Mouse (Mus musculus) neural tube, embryonic 12.5 days (tissue): ENCODE data around the gene Sec31b. TPM values are rescaled to one million over a fixed set of nuclear protein-coding genes. Genes with fewer than 3 reads are reported as not detected.

Experiments used
- ATAC-seq: fragments of 200-750 bp; cut with Nextera tagmentation; 2 replicates; pipeline ENCODE4 v1.8.0; 2017; ENCODE audit warnings: low read depth, mild to moderate bottlenecking, moderate TSS enrichment, moderate library complexity; ENCODE audit not compliant: low FRiP score
- H3K27ac ChIP-seq: fragments of 300-500 bp; sonication (generic); 2 replicates; pipeline ENCODE4 v1.5.1; 2016
- H3K27me3 ChIP-seq: fragments of 300-500 bp; sonication (generic); replicated peaks from 2 replicates; pipeline ENCODE4 v1.6.1; 2016; ENCODE audit warnings: mild to moderate bottlenecking
- H3K36me3 ChIP-seq: fragments of 300-500 bp; sonication (generic); 2 replicates; pipeline ENCODE4 v1.6.1; 2016; ENCODE audit warnings: mild to moderate bottlenecking
- H3K4me1 ChIP-seq: fragments of 300-500 bp; sonication (generic); 2 replicates; pipeline ENCODE4 v1.6.1; 2016
- H3K4me2 ChIP-seq: fragments of 300-500 bp; sonication (generic); replicated peaks from 2 replicates; pipeline ENCODE4 v1.6.1; 2016; ENCODE audit warnings: mild to moderate bottlenecking
- H3K4me3 ChIP-seq: fragments of 300-500 bp; sonication (generic); 2 replicates; pipeline ENCODE4 v1.5.1; 2016
- H3K9ac ChIP-seq: fragments of 300-500 bp; sonication (generic); 2 replicates; pipeline ENCODE4 v1.6.1; 2016; ENCODE audit warnings: mild to moderate bottlenecking
- H3K9me3 ChIP-seq: fragments of 300-500 bp; sonication (generic); 2 replicates; pipeline ENCODE4 v1.6.1; 2016; ENCODE audit warnings: mild to moderate bottlenecking
- WGBS: fragments of 180-500 bp; shearing (Covaris S2); methylation state at CpG from one replicate; pipeline ENCODE4 v1.1.7; 2016; 5-methylcytosine and 5-hydroxymethylcytosine counted together
- polyA plus RNA-seq: library from polyadenylated mRNA; unstranded; fragments of >200 nt; fragmentation: Nextera tagmentation; extraction: Ambion mirVana; gene quantifications from 2 replicates; pipeline ENCODE4 v1.2.1, GENCODE M21; 2016

The Sec31b gene
- 0.40 and 0.43 TPM in 2 replicates for polyA plus RNA-seq

DNA sequence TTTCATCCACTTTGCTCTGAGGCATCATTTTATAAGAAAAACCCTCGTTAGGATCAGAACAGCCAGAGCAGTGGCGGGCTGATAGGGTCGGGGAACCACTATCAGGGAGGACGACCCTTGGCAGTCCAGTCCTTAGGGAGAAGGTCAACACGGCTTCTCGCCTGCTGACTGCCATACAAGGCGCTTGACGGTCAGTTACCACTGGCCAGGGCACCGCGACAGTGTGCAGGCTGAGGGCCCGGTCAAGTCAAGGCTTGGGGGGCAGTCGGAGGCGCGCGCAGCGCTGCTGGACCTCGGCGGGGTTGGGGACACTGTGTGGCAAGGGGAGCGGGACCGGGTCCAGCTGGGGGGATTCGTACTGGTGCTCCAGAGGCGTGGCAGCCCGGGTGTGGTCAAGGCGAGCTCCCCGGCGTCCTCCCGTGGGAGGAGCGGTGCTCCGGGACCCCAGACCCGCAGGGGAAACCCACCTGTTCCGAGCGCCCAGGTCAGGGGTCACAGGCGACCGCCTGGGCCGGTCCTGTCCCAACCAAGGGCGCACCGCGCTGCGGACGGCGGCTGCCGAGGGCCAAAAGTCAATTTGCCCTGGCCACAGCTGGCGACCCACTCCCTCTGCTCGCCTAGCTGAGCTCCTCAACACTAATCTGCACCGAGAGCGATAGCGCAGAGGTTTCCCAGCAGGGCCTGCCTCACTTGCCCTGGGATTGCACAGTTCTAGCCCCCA is at the start of gene Sec31b:
Gene Sec31b (minus strand): TSS at position 544 of the 721 bp plus-strand sequence.
- WGBS: 1% methylated on average over 47 of the region's 47 CpGs
- peak within 1 kb of the TSS; percentile 89 for H3K4me2 ChIP-seq
- peak within 1 kb of the TSS; percentile 48 for H3K4me3 ChIP-seq
- no peaks in the 10 kb centered on the region; the same call in 1 of the 2 replicates for H3K27me3 ChIP-seq
- H3K36me3 ChIP-seq: peaks cover 27% of the 10 kb centered on the region
- peaks cover 10% of the 10 kb centered on the region; the same call in 1 of the 2 replicates for H3K9me3 ChIP-seq
- H3K27ac ChIP-seq: no peak within 1 kb of the TSS
- ATAC-seq: peak; percentile 53
- H3K9ac ChIP-seq: peak within 1 kb of the TSS; percentile 61
- H3K4me1 ChIP-seq: peaks cover 6% of the 10 kb centered on the region

DNA sequence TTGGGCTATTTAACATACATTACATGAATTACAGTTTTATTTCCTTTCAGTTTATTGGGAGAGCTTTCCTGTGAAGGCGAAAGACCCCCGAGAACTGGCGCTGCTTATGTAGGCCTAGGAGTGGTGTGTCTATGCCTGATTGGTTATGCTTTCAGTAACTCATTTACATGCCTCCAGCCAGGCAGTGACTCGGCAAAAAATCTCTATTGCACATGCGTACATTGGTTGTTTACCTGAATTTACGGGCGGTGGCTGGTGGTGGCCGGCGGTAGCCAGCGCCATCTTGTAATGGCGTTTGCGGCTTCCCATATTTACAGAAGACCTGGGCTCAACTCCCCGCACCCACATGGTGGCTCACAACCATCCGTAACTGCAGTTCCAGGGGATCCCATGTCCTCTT is 48.5 kb upstream of the Sec31b start:
- 96% methylated on average over 14 of the region's 14 CpGs for WGBS
- Histone ChIP-seq H3K4me1 (peaks cover 6% of the 10 kb centered on the region; the same call in 1 of the 2 replicates), H3K4me2 (no peak overlapping the region), H3K9me3 (no peaks in the 10 kb centered on the region), H3K9ac (no peak overlapping the region), H3K27ac (no peak overlapping the region), H3K4me3 (no peak overlapping the region), H3K36me3 (no peaks in the 10 kb centered on the region), H3K27me3 (no peaks in the 10 kb centered on the region)
- ATAC-seq: no peak

DNA sequence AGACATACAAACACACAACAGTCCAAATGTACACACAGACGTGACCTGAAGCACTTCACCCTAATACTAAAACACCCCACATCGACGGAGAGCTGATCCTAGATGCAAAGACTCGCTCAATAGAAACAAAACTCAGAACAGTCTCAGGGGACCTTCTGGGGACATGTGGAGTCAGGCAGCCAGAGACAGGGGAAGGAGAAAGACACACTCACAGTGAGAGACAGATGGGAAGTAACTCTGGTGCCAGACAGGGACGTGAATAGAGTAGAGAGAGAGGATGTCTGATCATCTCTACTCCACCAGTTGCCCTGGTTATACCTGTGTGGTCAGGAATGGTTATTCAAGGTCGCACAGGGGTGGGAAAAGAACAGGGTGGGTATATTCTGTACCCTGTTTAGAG is 46.0 kb upstream of the Sec31b start:
- H3K4me3 ChIP-seq: no peak overlapping the region
- H3K9me3 ChIP-seq: no peaks in the 10 kb centered on the region
- ATAC-seq: no peak
- no peaks in the 10 kb centered on the region for H3K36me3 ChIP-seq
- H3K4me1 ChIP-seq: peaks cover 4% of the 10 kb centered on the region; the same call in 1 of the 2 replicates
- no peak overlapping the region for H3K4me2 ChIP-seq
- H3K27me3 ChIP-seq: peaks cover under 1% of the 10 kb centered on the region
- H3K27ac ChIP-seq: no peak overlapping the region
- H3K9ac ChIP-seq: no peak overlapping the region
- WGBS: 71% methylated on average over 6 of the region's 6 CpGs

DNA sequence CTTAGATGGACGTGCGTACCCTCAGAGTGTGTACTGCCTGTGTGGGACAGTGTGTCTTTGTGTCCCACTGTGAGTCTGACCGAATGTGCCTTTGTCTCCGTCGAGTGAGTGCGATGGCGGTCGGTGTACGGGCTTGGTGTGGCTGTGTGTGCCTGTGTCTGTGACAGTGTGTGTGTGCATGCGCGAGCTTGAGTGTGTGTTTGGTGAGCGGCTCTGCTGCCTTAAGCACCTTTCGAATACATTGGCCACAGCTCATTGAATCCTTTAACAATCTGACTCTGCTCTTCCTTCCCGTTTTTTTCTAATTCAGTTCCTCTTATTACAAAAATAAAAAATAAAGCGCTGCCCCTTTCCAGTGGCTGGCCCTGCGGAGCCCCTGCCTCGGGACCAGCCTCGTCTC is 45.3 kb upstream of the Sec31b start:
- WGBS: 79% methylated on average over 18 of the region's 18 CpGs
- no peak for ATAC-seq
- no peak overlapping the region for H3K4me3 ChIP-seq
- H3K36me3 ChIP-seq: no peaks in the 10 kb centered on the region
- H3K9ac ChIP-seq: no peak overlapping the region
- peaks cover 4% of the 10 kb centered on the region; the same call in 1 of the 2 replicates for H3K4me1 ChIP-seq
- no peaks in the 10 kb centered on the region for H3K9me3 ChIP-seq
- H3K27ac ChIP-seq: 0 out of 2 replicates have a peak overlapping the region, but pooled peaks have one; percentile 46
- H3K27me3 ChIP-seq: peaks cover 6% of the 10 kb centered on the region
- no peak overlapping the region for H3K4me2 ChIP-seq

DNA sequence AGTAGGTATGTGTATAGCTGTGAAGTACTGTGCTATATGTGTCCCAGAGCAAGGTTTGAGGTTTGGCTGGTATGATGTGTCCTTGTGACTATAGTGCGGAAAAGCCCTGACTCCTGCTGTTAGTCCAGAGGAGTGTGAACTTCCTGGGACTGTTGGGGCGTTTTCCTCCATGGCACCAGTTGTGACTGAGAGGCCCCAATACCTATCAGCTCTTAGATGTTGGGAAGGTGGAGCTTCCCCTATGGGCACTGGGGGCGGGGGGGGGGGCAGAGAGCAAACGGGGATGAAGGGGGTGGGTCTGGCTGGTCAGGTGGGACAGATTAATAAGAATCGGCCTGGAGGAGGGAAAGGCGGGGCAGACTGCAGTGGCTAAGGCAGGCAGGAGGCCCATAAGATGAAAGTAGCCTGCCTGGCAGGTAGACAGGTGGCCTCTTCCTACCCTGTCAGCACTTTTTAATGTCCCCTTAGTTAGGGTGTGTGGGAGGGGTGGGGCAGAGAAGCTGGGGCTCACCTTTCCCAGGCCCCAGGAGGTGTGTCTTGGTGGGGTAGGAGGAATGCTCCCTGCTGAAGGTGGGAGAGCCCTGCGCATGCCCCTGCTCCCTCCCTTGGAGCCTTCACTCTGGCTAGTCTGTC is 44.0 kb upstream of the Sec31b start:
- Histone ChIP-seq H3K27ac (no peak overlapping the region), H3K36me3 (no peaks in the 10 kb centered on the region), H3K4me2 (no peak overlapping the region), H3K4me1 (peaks cover 4% of the 10 kb centered on the region; the same call in 1 of the 2 replicates), H3K9ac (no peak overlapping the region), H3K27me3 (peaks cover 11% of the 10 kb centered on the region), H3K4me3 (no peak overlapping the region), H3K9me3 (no peaks in the 10 kb centered on the region)
- 56% methylated on average over 7 of the region's 7 CpGs for WGBS
- no peak for ATAC-seq

DNA sequence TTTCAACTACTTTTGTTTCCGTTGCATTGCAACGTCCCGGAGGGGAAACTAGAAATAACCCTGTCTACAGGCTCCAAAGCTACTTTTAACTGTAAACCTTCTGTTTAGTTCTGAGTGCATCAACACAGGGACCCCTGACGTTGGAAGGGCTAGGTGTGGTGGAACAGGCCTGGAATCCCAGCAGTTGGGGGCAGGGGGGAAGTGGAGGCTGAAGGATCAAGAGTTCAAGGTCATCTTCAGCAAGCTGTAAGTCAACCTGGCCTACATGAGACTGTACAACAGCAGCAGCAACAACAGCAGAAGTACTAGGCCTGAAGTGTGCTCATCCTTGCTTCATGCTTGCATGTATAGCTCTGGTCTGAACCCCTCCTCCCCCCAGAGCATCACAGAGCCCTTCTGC is 42.4 kb upstream of the Sec31b start:
- 50% methylated on average over 4 of the region's 4 CpGs for WGBS
- no peak for ATAC-seq
- Histone ChIP-seq H3K36me3 (no peaks in the 10 kb centered on the region), H3K4me2 (no peak overlapping the region), H3K9me3 (no peaks in the 10 kb centered on the region), H3K27ac (no peak overlapping the region), H3K9ac (no peak overlapping the region), H3K27me3 (peaks cover 15% of the 10 kb centered on the region), H3K4me3 (no peak overlapping the region), H3K4me1 (peaks cover 4% of the 10 kb centered on the region; the same call in 1 of the 2 replicates)

DNA sequence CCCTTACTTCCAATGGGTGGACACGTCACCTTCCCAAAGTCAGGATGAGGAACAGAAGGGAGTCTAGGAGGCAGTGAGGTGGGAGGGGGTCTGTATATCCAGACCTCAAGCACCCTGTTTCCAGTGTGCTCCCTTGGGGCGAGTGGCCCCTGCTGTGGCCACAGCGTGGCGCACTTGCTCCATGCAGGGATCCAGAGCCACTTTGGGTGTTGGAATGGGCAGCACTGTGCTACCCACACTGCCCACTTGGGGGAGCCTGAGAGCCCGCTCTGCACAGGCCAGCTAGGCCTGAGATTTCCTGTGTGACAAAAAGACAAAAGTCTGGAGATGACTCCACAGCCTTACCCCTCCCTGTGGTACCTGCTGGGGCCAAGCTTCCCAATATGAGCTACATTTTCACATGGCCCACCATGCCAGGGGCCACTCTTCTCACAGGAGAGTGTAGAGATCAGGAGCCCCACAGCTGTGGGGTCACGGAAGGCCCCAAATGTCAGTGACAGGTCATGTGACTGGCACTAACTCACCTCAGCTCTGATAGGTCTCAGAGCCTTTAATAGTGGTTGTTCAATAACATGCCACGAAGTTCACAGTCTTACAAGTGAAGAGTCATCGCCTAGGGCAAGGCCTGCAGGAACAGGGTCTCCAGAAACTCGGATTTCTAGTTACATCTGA is 37.1 kb upstream of the Sec31b start:
- WGBS: 33% methylated on average over 9 of the region's 9 CpGs
- Histone ChIP-seq H3K9ac (no peak overlapping the region), H3K27ac (no peak overlapping the region), H3K9me3 (no peaks in the 10 kb centered on the region), H3K4me2 (no peak overlapping the region), H3K27me3 (peaks cover 15% of the 10 kb centered on the region), H3K4me3 (no peak overlapping the region), H3K36me3 (no peaks in the 10 kb centered on the region), H3K4me1 (0 out of 2 replicates have a peak, but pooled peaks cover 3% of the 10 kb centered on the region)
- ATAC-seq: peak; percentile 78

DNA sequence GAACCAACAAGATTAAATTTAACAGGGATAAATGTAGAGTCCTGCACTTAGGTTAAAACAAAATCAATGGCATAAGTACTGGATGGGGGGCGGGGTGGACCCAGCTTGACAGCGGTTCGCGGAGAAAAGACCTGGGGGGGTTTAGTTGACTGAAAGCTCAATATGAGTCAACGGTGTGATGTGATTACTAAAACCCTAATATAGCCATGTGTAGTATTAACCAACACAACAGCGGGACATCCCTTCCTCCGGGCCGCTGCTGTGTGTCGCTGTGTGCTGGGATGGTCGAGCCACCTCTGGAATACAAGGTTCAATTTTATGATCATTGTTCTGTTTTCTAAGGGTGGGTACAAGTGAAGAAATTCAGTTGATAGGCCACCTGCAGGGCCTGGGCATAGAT is 36.4 kb upstream of the Sec31b start:
- no peak overlapping the region for H3K27ac ChIP-seq
- 84% methylated on average over 10 of the region's 10 CpGs for WGBS
- peaks cover 15% of the 10 kb centered on the region for H3K27me3 ChIP-seq
- ATAC-seq: peak; percentile 46
- H3K4me1 ChIP-seq: 0 out of 2 replicates have a peak, but pooled peaks cover 3% of the 10 kb centered on the region
- no peaks in the 10 kb centered on the region for H3K9me3 ChIP-seq
- no peak overlapping the region for H3K4me3 ChIP-seq
- H3K9ac ChIP-seq: no peak overlapping the region
- no peaks in the 10 kb centered on the region for H3K36me3 ChIP-seq
- H3K4me2 ChIP-seq: no peak overlapping the region

DNA sequence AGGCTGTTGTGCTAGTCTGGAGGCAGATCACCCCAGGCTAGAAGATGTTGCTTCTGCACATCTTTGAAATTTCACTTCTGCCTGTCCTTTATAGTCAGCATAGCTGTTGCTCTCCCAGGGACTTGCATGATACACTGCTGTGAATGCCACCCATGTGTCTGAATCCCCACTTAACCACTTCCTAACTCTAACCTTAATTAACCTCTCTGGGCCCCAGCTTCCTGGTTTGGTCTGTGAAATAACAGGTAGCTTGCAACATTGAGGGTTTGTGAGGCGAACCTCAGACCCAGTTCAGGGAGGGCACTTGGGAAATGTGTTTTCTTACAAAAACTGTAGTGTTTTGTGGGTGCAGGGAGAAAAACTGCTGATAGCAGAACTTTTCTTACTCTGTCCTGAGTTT is 32.4 kb upstream of the Sec31b start:
- Histone ChIP-seq H3K9ac (no peak overlapping the region), H3K4me2 (no peak overlapping the region), H3K4me1 (0 out of 2 replicates have a peak, but pooled peaks cover 3% of the 10 kb centered on the region), H3K9me3 (no peaks in the 10 kb centered on the region), H3K27me3 (no peaks in the 10 kb centered on the region), H3K27ac (no peak overlapping the region), H3K4me3 (no peak overlapping the region), H3K36me3 (peaks cover 24% of the 10 kb centered on the region)
- 91% methylated on average over 1 of the region's 1 CpGs for WGBS
- ATAC-seq: no peak

DNA sequence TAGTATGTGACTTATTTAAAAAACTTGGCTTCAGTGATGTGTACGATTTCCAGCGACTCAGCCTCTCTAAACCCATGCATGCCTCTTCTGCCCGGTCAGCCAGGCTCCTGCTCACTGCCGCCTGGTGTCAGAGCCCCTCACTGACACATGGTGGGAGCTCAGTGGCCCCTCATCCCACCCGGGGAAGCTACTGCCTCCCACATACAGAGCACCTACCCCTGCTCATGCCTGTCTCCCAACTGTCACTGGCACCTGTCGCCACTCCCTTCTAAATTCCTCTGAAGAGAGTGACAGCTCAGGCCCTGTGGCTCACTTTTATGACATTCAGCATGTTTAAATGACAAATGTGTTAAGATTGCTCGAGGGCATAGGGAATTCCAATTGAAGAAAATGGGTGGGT is 30.6 kb upstream of the Sec31b start:
- Histone ChIP-seq H3K27me3 (no peaks in the 10 kb centered on the region), H3K36me3 (peaks cover 41% of the 10 kb centered on the region), H3K27ac (no peak overlapping the region), H3K4me2 (no peak overlapping the region), H3K4me3 (no peak overlapping the region), H3K9ac (no peak overlapping the region), H3K9me3 (no peaks in the 10 kb centered on the region), H3K4me1 (no peaks in the 10 kb centered on the region)
- WGBS: 82% methylated on average over 7 of the region's 7 CpGs
- no peak for ATAC-seq

DNA sequence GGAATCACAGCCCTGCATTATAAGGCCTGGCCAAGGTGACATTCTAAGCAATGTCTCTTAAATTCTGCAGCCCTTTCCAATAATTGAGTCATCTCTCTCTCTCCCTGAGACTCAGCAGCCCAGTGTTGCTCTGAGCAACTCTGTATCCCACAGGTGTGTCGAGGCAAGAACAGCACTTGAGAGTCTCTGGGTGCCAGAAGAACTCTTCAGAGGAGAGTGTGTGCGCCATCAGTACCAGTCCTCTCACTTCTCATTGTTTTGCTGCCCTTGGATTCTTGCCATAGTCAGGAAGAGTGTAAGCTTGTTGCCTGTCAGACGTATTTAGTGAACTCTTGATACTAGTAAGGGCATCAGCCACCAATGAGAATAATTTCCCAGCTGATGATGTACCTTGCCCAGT is 22.1 kb upstream of the Sec31b start:
- WGBS: 97% methylated on average over 3 of the region's 3 CpGs

DNA sequence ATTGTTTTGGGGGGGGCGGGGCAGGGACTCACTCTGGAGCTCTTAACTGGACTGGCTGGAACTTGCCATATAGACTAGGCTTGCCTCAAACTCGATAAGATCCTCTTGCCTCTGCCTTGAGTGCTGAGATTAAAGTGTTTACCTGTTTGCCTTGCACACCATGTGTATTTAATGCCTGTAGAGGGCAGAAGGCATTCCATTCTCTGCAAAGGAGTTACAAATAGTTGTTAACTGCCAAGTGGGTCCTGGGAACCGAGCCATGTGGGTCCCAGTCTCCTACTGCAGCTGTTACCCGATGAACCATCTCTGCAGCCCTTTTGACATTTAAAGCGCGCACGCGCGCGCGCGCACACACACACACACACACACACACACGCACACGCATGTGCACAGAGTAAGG is 18.3 kb upstream of the Sec31b start:
- Histone ChIP-seq H3K27ac (no peak overlapping the region), H3K4me2 (peak overlapping the region; percentile 82), H3K9me3 (no peaks in the 10 kb centered on the region), H3K9ac (peak overlapping the region; percentile 35; the same call in 1 of the 2 replicates), H3K36me3 (peaks cover 40% of the 10 kb centered on the region), H3K27me3 (no peaks in the 10 kb centered on the region), H3K4me1 (peaks cover 16% of the 10 kb centered on the region), H3K4me3 (no peak overlapping the region)
- ATAC-seq: no peak
- 94% methylated on average over 14 of the region's 14 CpGs for WGBS

More for the DNA sequence above, 22.1 kb upstream of the Sec31b start:
- H3K4me2 ChIP-seq: no peak overlapping the region
- peaks cover 77% of the 10 kb centered on the region for H3K36me3 ChIP-seq
- H3K4me1 ChIP-seq: peaks cover 16% of the 10 kb centered on the region
- no peaks in the 10 kb centered on the region for H3K27me3 ChIP-seq
- ATAC-seq: no peak
- no peaks in the 10 kb centered on the region for H3K9me3 ChIP-seq
- H3K27ac ChIP-seq: no peak overlapping the region
- no peak overlapping the region for H3K9ac ChIP-seq
- H3K4me3 ChIP-seq: no peak overlapping the region
